Mouse (Mus musculus) retina, postnatal 7 days (tissue): ENCODE measurements around the gene Mllt3.

ENCODE experiments used
- DNase-seq: peaks from one replicate; pipeline ENCODE4 v3.0.0-alpha.2; 2012; ENCODE audit warnings: low read depth, low spot score

The Mllt3 gene

GRCm38 (mm10) chr4:87953268-87953667 is 79.9 kb downstream of the Mllt3 start:
- DNase-seq = no peak

- no peak for DNase-seq
Observed at GRCm38 (mm10) chr4:87949451-87949850, 83.7 kb downstream of the Mllt3 start.

GRCm38 (mm10) chr4:87944320-87944719 is 88.8 kb downstream of the Mllt3 start:
- no peak for DNase-seq

- no peak for DNase-seq
Observed at GRCm38 (mm10) chr4:87942921-87943403, 90.2 kb downstream of the Mllt3 start.

GRCm38 (mm10) chr4:87939474-87940154 is 93.5 kb downstream of the Mllt3 start:
- no peak for DNase-seq

GRCm38 (mm10) chr4:87936326-87936725 is 96.8 kb downstream of the Mllt3 start:
- DNase-seq = no peak

GRCm38 (mm10) chr4:87933701-87934337 is 99.3 kb downstream of the Mllt3 start:
- no peak for DNase-seq

GRCm38 (mm10) chr4:87930356-87931245 is 102.6 kb downstream of the Mllt3 start:
- no peak for DNase-seq

- no peak for DNase-seq
Observed at GRCm38 (mm10) chr4:87928603-87929199, 104.5 kb downstream of the Mllt3 start.

- DNase-seq = no peak
Observed at GRCm38 (mm10) chr4:87927354-87927753, 105.8 kb downstream of the Mllt3 start.

GRCm38 (mm10) chr4:87920664-87921063 is 112.5 kb downstream of the Mllt3 start:
- no peak for DNase-seq

- DNase-seq = no peak
Observed at GRCm38 (mm10) chr4:87911172-87911994, 121.8 kb downstream of the Mllt3 start.

- DNase-seq = no peak
Observed at GRCm38 (mm10) chr4:87905149-87905771, 127.9 kb downstream of the Mllt3 start.

GRCm38 (mm10) chr4:87904722-87905121 is 128.4 kb downstream of the Mllt3 start:
- DNase-seq = no peak

GRCm38 (mm10) chr4:87902584-87902983 is 130.6 kb downstream of the Mllt3 start:
- no peak for DNase-seq

GRCm38 (mm10) chr4:87901166-87901565 is 132.0 kb downstream of the Mllt3 start:
- DNase-seq = no peak

GRCm38 (mm10) chr4:87893498-87893897 is 139.7 kb downstream of the Mllt3 start:
- DNase-seq = no peak

GRCm38 (mm10) chr4:87893012-87893411 is 140.2 kb downstream of the Mllt3 start:
- DNase-seq = no peak

GRCm38 (mm10) chr4:87883225-87883875 is 149.8 kb downstream of the Mllt3 start:
- DNase-seq = no peak

GRCm38 (mm10) chr4:87881995-87882394 is 151.2 kb downstream of the Mllt3 start:
- no peak for DNase-seq
